Mouse (Mus musculus) induced T-regulatory cell, adult 2 months (primary cell): ENCODE data around the gene Meis1.

ENCODE experiments used
- DNase-seq: peaks from one replicate; pipeline ENCODE4 v3.0.0-alpha.2; 2012; ENCODE audit warnings: low read depth

The Meis1 gene

GRCm38 (mm10) chr11:19014441-19015161 lies 4.2 kb downstream of the Meis1 start:
- no peak for DNase-seq

- DNase-seq = no peak
Measured at GRCm38 (mm10) chr11:19014113-19014440, 4.7 kb downstream of the Meis1 start.

- DNase-seq = no peak
Measured at GRCm38 (mm10) chr11:19013141-19014112, 5.4 kb downstream of the Meis1 start.

- no peak for DNase-seq
Measured at GRCm38 (mm10) chr11:19012463-19013115, 6.2 kb downstream of the Meis1 start.

- DNase-seq = no peak
Measured at GRCm38 (mm10) chr11:19012001-19012400, 6.8 kb downstream of the Meis1 start.

- DNase-seq = no peak
Measured at GRCm38 (mm10) chr11:19011108-19011805, 7.5 kb downstream of the Meis1 start.

GRCm38 (mm10) chr11:19010396-19010811 lies 8.4 kb downstream of the Meis1 start:
- DNase-seq = no peak

- DNase-seq = no peak
Measured at GRCm38 (mm10) chr11:19009536-19010395, 9.0 kb downstream of the Meis1 start.

- no peak for DNase-seq
Measured at GRCm38 (mm10) chr11:19008610-19009384, 10.0 kb downstream of the Meis1 start.

GRCm38 (mm10) chr11:19007541-19008424 lies 11.0 kb downstream of the Meis1 start:
- DNase-seq = no peak

GRCm38 (mm10) chr11:19007068-19007467 lies 11.7 kb downstream of the Meis1 start:
- DNase-seq = no peak

GRCm38 (mm10) chr11:19005913-19006693 lies 12.7 kb downstream of the Meis1 start:
- DNase-seq = no peak

GRCm38 (mm10) chr11:19005007-19005912 lies 13.5 kb downstream of the Meis1 start:
- no peak for DNase-seq

- no peak for DNase-seq
Measured at GRCm38 (mm10) chr11:19003066-19003465, 15.7 kb downstream of the Meis1 start.

GRCm38 (mm10) chr11:18996767-18997166 lies 22.0 kb downstream of the Meis1 start:
- no peak for DNase-seq

- DNase-seq = no peak
Measured at GRCm38 (mm10) chr11:18996289-18996688, 22.5 kb downstream of the Meis1 start.

- DNase-seq = no peak
Measured at GRCm38 (mm10) chr11:18992796-18993195, 26.0 kb downstream of the Meis1 start.
